Mouse (Mus musculus) hindbrain, postnatal 0 days (tissue): ENCODE measurements around the gene Qtrt2. TPM values are rescaled to one million over a fixed set of nuclear protein-coding genes. Genes with fewer than 3 reads are reported as not detected.

Source experiments
- ATAC-seq: fragments of 200-750 bp; cut with Nextera tagmentation; 2 replicates; pipeline ENCODE4 v1.8.0; 2017; ENCODE audit warnings: mild to moderate bottlenecking, moderate TSS enrichment, moderate library complexity
- DNase-seq: peaks from one replicate; pipeline ENCODE4 v3.0.0-alpha.2; 2015; ENCODE audit warnings: low spot score
- H3K27ac ChIP-seq: fragments of 300-500 bp; sonication (generic); 2 replicates; pipeline ENCODE4 v1.5.1; 2014; ENCODE audit warnings: mild to moderate bottlenecking
- H3K27me3 ChIP-seq: fragments of 300-500 bp; sonication (generic); 2 replicates; pipeline ENCODE4 v1.6.1; 2014; ENCODE audit warnings: low read length, mixed read lengths; ENCODE audit not compliant: insufficient read depth
- H3K36me3 ChIP-seq: fragments of 300-500 bp; sonication (generic); 2 replicates; pipeline ENCODE4 v1.6.1; 2014; ENCODE audit warnings: low read length, mixed read lengths; ENCODE audit not compliant: insufficient read depth
- H3K4me1 ChIP-seq: fragments of 300-500 bp; sonication (generic); 2 replicates; pipeline ENCODE4 v1.6.1; 2014; ENCODE audit warnings: antibody characterized with exemption, low read length, mixed read lengths; ENCODE audit not compliant: insufficient read depth
- H3K4me2 ChIP-seq: fragments of 300-500 bp; sonication (generic); 2 replicates; pipeline ENCODE4 v1.6.1; 2014; ENCODE audit warnings: low read depth, mild to moderate bottlenecking, low read length, moderate library complexity, mixed read lengths
- H3K4me3 ChIP-seq: fragments of 300-500 bp; sonication (generic); 2 replicates; pipeline ENCODE4 v1.5.1; 2014; ENCODE audit warnings: low read length
- H3K9ac ChIP-seq: fragments of 300-500 bp; sonication (generic); replicated peaks from 2 replicates; pipeline ENCODE4 v1.6.1; 2014; ENCODE audit warnings: mild to moderate bottlenecking, low read length, moderate library complexity, mixed read lengths
- H3K9me3 ChIP-seq: fragments of 300-500 bp; sonication (generic); 2 replicates; pipeline ENCODE4 v1.6.1; 2016; ENCODE audit warnings: low read length, mixed read lengths
- CTCF ChIP-seq: IDR thresholded peaks from 2 replicates; pipeline ENCODE4 v1.5.1; 2016; ENCODE audit warnings: antibody characterized with exemption, control low read depth, low read depth
- WGBS: fragments of 180-500 bp; shearing (Covaris S2); extraction: QIAGEN DNeasy Blood & Tissue Kit; methylation state at CpG from one replicate; pipeline ENCODE4 v1.1.7; 2014; 5-methylcytosine and 5-hydroxymethylcytosine counted together
- polyA plus RNA-seq: library from polyadenylated mRNA; unstranded; fragments of >200 nt; fragmentation: Nextera tagmentation; extraction: Ambion mirVana; gene quantifications from 2 replicates; pipeline ENCODE4 v1.2.1, GENCODE M21; 2015
- total RNA-seq: library from RNA; depleted of rRNA; stranded (reverse); fragments of >200 nt; gene quantifications from 2 replicates; pipeline ENCODE4 v1.2.3, GENCODE M21; 2014; rRNA removed

Qtrt2 gene
- total RNA-seq, result 19.9 and 29.7 TPM in 2 replicates
- polyA plus RNA-seq, result 11.3 and 12.9 TPM in 2 replicates

DNA sequence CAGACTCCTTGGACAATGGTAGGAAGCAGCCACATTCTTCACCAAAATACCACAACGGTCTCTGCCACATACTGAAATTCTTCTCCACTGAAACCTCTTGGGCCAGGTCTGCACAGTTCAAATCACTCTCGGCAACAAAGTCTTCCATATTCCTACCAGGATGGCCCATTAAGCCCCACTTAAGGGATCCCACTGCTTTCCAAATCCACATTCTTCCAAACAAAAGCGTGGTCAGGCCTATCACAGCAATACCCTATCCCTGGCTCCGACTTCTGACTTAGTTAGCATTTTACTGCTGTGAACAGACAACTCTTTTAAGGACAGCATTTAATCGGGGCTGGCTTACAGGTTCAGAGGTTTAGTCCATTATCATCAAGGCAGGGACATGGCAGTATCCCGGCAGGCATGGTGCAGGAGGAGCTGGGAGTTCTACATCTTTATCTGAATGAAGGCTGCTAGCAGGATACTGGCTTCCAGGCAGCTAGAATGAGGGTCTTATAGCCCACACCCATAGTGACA lies at the start of gene Qtrt2:
TSS of gene Qtrt2 (minus strand) at position 469 of the 519 bp plus-strand sequence.
- H3K9ac ChIP-seq, result no peak within 1 kb of the TSS
- TF ChIP-seq CTCF, result no peak
- no peaks in the 10 kb centered on the region for H3K4me1 ChIP-seq
- no peaks in the 10 kb centered on the region for H3K27me3 ChIP-seq
- H3K4me3 ChIP-seq, result no peak within 1 kb of the TSS
- H3K27ac ChIP-seq, result no peak within 1 kb of the TSS
- H3K4me2 ChIP-seq, result no peak within 1 kb of the TSS
- H3K9me3 ChIP-seq, result no peaks in the 10 kb centered on the region
- no peak for ATAC-seq
- no peak for DNase-seq
- WGBS, result 75% methylated on average over 6 of the region's 6 CpGs
- no peaks in the 10 kb centered on the region for H3K36me3 ChIP-seq

DNA sequence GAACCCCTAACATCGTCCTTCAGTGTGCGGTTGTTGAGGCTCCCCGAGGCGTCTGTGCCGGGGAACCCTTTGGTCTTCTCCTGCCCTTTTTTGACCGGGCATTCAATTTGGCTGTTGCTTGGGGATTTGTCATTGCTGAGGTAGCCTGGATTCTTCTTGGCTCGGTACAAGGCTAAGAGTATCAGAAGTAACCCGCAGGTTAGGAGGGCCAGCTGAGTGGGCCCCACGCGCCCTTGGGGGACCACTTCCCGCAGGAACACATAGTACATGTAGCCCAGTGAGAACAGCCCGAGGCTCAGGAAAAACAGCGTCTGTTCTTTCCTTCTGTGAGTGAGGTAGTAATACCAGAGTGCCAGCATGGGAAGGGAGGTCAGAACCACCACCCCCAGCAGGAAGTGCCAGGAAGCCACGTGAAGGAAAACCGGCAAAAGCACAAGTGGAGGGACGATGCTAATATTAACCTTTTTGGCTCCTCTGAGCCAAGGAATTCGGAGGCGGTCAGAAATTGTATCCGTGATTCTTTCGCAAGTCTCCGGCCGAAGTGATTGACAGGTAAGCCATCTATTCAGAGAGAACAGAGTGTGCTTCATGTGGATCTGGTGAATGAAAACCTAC lies 47.1 kb upstream of the Qtrt2 start:
- H3K4me1 ChIP-seq, result no peaks in the 10 kb centered on the region
- TF ChIP-seq CTCF, result no peak
- no peak overlapping the region for H3K27ac ChIP-seq
- H3K9ac ChIP-seq, result no peak overlapping the region
- ATAC-seq (no peak), DNase-seq (no peak)
- no peaks in the 10 kb centered on the region for H3K9me3 ChIP-seq
- H3K27me3 ChIP-seq, result no peaks in the 10 kb centered on the region
- H3K4me2 ChIP-seq, result no peak overlapping the region
- 78% methylated on average over 22 of the region's 22 CpGs for WGBS
- no peaks in the 10 kb centered on the region for H3K36me3 ChIP-seq
- H3K4me3 ChIP-seq, result no peak overlapping the region

DNA sequence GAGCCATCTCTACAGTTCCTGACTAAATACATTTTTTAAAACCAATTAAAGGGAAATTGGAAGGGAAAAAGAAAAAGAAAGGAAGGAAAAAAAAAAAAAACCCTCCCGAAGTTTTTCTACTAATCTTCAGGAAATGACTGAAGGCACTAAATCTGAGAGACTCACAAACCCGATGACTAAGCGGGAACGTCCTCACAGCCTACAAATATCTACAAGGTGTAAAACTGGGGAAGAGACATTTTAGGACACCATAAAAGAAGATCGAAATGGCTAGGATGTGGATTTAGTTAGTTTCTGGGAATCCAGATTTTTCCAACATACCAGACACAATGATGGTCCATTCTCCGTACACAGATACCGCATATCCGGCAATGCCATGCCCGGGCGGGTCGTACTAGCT lies 46.5 kb upstream of the Qtrt2 start:
- H3K27ac ChIP-seq, result no peak overlapping the region
- H3K4me3 ChIP-seq, result no peak overlapping the region
- no peaks in the 10 kb centered on the region for H3K36me3 ChIP-seq
- TF ChIP-seq CTCF, result no peak
- WGBS, result 94% methylated on average over 11 of the region's 11 CpGs
- DNase-seq (no peak), ATAC-seq (no peak)
- H3K27me3 ChIP-seq, result no peaks in the 10 kb centered on the region
- H3K9ac ChIP-seq, result no peak overlapping the region
- H3K9me3 ChIP-seq, result no peaks in the 10 kb centered on the region
- no peaks in the 10 kb centered on the region for H3K4me1 ChIP-seq
- no peak overlapping the region for H3K4me2 ChIP-seq

DNA sequence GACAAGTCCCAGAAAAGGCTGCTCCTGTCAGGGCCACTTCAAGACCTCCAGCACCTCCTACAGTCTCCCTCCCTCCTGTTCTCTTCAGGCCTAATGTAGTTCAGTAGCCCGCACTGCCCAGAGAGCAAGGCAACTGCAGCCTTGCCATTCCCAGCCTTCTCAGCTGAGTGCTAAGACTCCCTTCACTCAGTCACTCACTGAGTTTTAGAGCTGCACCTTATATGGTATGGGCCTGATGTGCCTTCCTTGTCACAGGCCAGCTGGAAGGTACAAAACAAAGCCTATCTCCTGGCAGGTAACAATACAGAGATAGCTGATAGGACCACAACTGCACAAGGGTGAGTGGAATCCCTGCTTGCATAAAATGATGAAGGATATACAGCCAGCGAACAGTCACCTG lies 45.8 kb upstream of the Qtrt2 start:
- no peak for TF ChIP-seq CTCF
- Histone ChIP-seq H3K4me1 (no peaks in the 10 kb centered on the region), H3K9ac (no peak overlapping the region), H3K27me3 (no peaks in the 10 kb centered on the region), H3K9me3 (no peaks in the 10 kb centered on the region), H3K4me2 (no peak overlapping the region), H3K4me3 (no peak overlapping the region), H3K27ac (no peak overlapping the region), H3K36me3 (no peaks in the 10 kb centered on the region)
- ATAC-seq, result no peak
- no peak for DNase-seq
- WGBS, result 97% methylated on average over 2 of the region's 2 CpGs

DNA sequence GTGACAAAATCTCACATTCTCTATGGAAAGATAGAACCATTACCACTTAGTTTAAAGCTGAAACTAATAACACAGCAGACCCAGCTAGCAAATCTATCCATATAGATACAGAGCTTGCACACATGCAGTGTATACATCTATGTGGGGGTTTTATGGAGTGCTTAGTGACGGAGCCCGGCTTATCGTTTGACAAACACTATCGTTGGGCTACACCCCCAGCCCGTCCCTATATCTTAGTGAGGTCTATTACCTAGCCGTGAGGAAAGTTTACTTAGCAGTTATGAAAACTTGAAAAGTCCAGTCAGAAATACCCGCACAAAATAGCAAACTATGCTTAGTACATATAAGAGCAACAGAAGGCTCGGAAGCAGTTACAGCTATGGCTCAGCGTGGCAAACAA lies 45.1 kb upstream of the Qtrt2 start:
- Histone ChIP-seq H3K4me1 (no peaks in the 10 kb centered on the region), H3K9ac (no peak overlapping the region), H3K27ac (no peak overlapping the region), H3K36me3 (no peaks in the 10 kb centered on the region), H3K27me3 (no peaks in the 10 kb centered on the region), H3K9me3 (no peaks in the 10 kb centered on the region), H3K4me2 (no peak overlapping the region), H3K4me3 (no peak overlapping the region)
- DNase-seq (no peak), ATAC-seq (no peak)
- no peak for TF ChIP-seq CTCF
- 92% methylated on average over 9 of the region's 9 CpGs for WGBS

DNA sequence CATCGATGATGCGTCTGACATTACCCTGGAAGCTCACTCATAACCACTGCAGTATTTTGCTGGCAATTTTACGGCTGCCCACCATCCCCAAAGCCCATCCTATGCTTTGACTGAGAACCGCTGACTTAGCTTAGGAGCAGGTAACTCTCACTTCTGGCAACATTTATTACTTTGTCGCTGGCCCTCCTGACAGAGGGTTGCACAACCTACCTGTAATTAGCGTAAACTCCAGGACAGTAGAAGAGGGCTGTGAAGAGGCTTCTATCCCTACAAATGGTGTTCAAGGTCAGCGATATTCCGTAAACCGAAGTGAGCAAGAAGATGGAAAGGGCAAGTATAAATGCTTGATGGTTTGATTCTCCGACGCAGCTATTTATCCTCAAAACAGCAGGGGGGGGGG lies 44.6 kb upstream of the Qtrt2 start:
- DNase-seq (no peak), ATAC-seq (no peak)
- H3K27me3 ChIP-seq, result no peaks in the 10 kb centered on the region
- H3K36me3 ChIP-seq, result no peaks in the 10 kb centered on the region
- no peak overlapping the region for H3K27ac ChIP-seq
- H3K4me2 ChIP-seq, result no peak overlapping the region
- H3K4me1 ChIP-seq, result no peaks in the 10 kb centered on the region
- TF ChIP-seq CTCF, result no peak
- H3K4me3 ChIP-seq, result no peak overlapping the region
- no peak overlapping the region for H3K9ac ChIP-seq
- WGBS, result 95% methylated on average over 11 of the region's 11 CpGs
- H3K9me3 ChIP-seq, result no peaks in the 10 kb centered on the region

DNA sequence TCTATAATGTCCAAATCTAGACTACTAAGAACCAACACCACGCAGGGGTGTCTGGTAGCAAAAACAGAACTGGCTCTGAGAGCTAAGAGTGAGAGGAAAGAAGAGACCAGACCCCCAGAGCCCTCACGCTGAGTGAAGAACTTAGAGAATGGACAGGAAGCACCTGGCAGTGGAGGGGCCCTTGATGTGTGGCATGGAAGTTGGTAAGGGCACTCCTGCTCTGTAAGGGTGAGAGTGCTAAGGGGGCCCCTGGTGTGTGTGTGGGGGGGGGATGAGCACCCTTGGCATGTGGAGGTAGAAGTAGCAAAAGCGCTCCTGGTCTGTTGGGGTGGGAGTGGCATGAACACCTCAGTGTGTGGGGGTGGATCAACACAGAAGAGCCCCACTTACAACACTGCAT lies 43.8 kb upstream of the Qtrt2 start:
- 86% methylated on average over 3 of the region's 3 CpGs for WGBS
- H3K4me3 ChIP-seq, result no peak overlapping the region
- no peaks in the 10 kb centered on the region for H3K27me3 ChIP-seq
- H3K4me2 ChIP-seq, result no peak overlapping the region
- no peak overlapping the region for H3K27ac ChIP-seq
- no peaks in the 10 kb centered on the region for H3K4me1 ChIP-seq
- H3K36me3 ChIP-seq, result no peaks in the 10 kb centered on the region
- H3K9me3 ChIP-seq, result no peaks in the 10 kb centered on the region
- DNase-seq, result no peak
- no peak overlapping the region for H3K9ac ChIP-seq
- no peak for TF ChIP-seq CTCF
- ATAC-seq, result no peak
